Mouse (Mus musculus) midbrain, postnatal 0 days (tissue): ENCODE results near the gene Kif7. TPM values are rescaled to one million over a fixed set of nuclear protein-coding genes. Genes with fewer than 3 reads are reported as not detected.

ENCODE experiments used
- ATAC-seq: fragments of 200-750 bp; cut with Nextera tagmentation; 2 replicates; pipeline ENCODE4 v1.8.0; 2017; ENCODE audit warnings: moderate number of reproducible peaks, mild to moderate bottlenecking, moderate TSS enrichment, moderate library complexity; ENCODE audit not compliant: low FRiP score
- DNase-seq: peaks from one replicate; pipeline ENCODE4 v3.0.0-alpha.2; 2015; ENCODE audit warnings: low spot score
- H3K27ac ChIP-seq: fragments of 300-500 bp; sonication (generic); 2 replicates; pipeline ENCODE4 v1.5.1; 2014; ENCODE audit warnings: low read depth, mild to moderate bottlenecking, low read length, mixed read lengths
- H3K27me3 ChIP-seq: fragments of 300-500 bp; sonication (generic); 2 replicates; pipeline ENCODE4 v1.6.1; 2014; ENCODE audit warnings: low read length, control low read depth, mixed read lengths; ENCODE audit not compliant: insufficient read depth
- H3K36me3 ChIP-seq: fragments of 300-500 bp; sonication (generic); 2 replicates; pipeline ENCODE4 v1.6.1; 2014; ENCODE audit warnings: low read length, control low read depth, mixed read lengths; ENCODE audit not compliant: insufficient read depth
- H3K4me1 ChIP-seq: fragments of 300-500 bp; sonication (generic); 2 replicates; pipeline ENCODE4 v1.6.1; 2014; ENCODE audit warnings: mild to moderate bottlenecking, control low read depth, antibody characterized with exemption, low read length, mixed read lengths; ENCODE audit not compliant: insufficient read depth
- H3K4me2 ChIP-seq: fragments of 300-500 bp; sonication (generic); 2 replicates; pipeline ENCODE4 v1.6.1; 2014; ENCODE audit warnings: low read depth, mild to moderate bottlenecking, low read length, mixed read lengths; ENCODE audit not compliant: poor library complexity, severe bottlenecking
- H3K4me3 ChIP-seq: fragments of 300-500 bp; sonication (generic); 2 replicates; pipeline ENCODE4 v1.5.1; 2014; ENCODE audit warnings: low read depth, mild to moderate bottlenecking, low read length, moderate library complexity
- H3K9ac ChIP-seq: fragments of 300-500 bp; sonication (generic); replicated peaks from 2 replicates; pipeline ENCODE4 v1.6.1; 2014; ENCODE audit warnings: mild to moderate bottlenecking, low read length, moderate library complexity, mixed read lengths; ENCODE audit not compliant: poor library complexity, severe bottlenecking
- H3K9me3 ChIP-seq: fragments of 300-500 bp; sonication (generic); 2 replicates; pipeline ENCODE4 v1.6.1; 2016; ENCODE audit warnings: low read length, control low read depth
- CTCF ChIP-seq: IDR thresholded peaks from 2 replicates; pipeline ENCODE4 v1.5.1; 2016; ENCODE audit warnings: antibody characterized with exemption, mild to moderate bottlenecking
- WGBS: fragments of 180-500 bp; shearing (Covaris S2); extraction: QIAGEN DNeasy Blood & Tissue Kit; methylation state at CpG from one replicate; pipeline ENCODE4 v1.1.7; 2014; 5-methylcytosine and 5-hydroxymethylcytosine counted together
- polyA plus RNA-seq: library from polyadenylated mRNA; unstranded; fragments of >200 nt; fragmentation: Nextera tagmentation; extraction: Ambion mirVana; gene quantifications from 2 replicates; pipeline ENCODE4 v1.2.1, GENCODE M21; 2015
- total RNA-seq: library from RNA; depleted of rRNA; stranded (reverse); fragments of >200 nt; gene quantifications from 2 replicates; pipeline ENCODE4 v1.2.3, GENCODE M21; 2014

Kif7 gene
- total and polyA plus RNA-seq, 2 experiments from 2014 or later = 1.5 to 5.6 TPM

DNA sequence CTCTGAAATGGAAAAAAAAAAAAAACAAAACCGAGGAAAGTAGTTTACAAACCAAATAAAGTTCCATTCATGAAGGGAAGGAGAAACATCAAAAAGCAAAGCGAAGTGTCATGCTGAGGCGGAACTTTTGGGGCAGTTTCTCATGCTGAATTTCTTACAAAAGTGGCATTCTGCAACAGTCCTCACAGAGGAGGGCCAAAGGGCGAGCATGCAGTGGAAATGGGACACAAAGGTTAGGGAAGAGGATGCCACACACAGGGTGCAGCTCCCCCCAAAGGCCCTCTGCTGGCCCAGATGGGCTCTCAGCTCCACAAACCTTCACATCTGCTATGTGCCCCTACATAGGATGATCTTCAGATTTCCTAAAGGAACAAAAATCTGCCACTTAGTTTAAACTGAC lies 24.8 kb upstream of the Kif7 start:
- Histone ChIP-seq H3K27ac (no peak overlapping the region), H3K9ac (no peak overlapping the region), H3K4me3 (no peak overlapping the region), H3K4me1 (peaks cover 7% of the 10 kb centered on the region; the same call in 1 of the 2 replicates), H3K36me3 (no peaks in the 10 kb centered on the region), H3K4me2 (no peak overlapping the region), H3K9me3 (no peaks in the 10 kb centered on the region), H3K27me3 (no peaks in the 10 kb centered on the region)
- no peak for TF ChIP-seq CTCF
- no peak for ATAC-seq
- 82% methylated on average over 4 of the region's 4 CpGs for WGBS
- DNase-seq = no peak

GRCm38 (mm10) chr7:79738913-79739312 lies 23.4 kb upstream of the Kif7 start:
- TF ChIP-seq CTCF = no peak
- no peaks in the 10 kb centered on the region for H3K36me3 ChIP-seq
- no peak for ATAC-seq
- no peak overlapping the region for H3K4me3 ChIP-seq
- H3K4me2 ChIP-seq = no peak overlapping the region
- no peak overlapping the region for H3K27ac ChIP-seq
- H3K27me3 ChIP-seq = no peaks in the 10 kb centered on the region
- DNase-seq = no peak
- H3K4me1 ChIP-seq = peaks cover 7% of the 10 kb centered on the region; the same call in 1 of the 2 replicates
- H3K9me3 ChIP-seq = no peaks in the 10 kb centered on the region
- H3K9ac ChIP-seq = no peak overlapping the region
- 93% methylated on average over 2 of the region's 2 CpGs for WGBS

DNA sequence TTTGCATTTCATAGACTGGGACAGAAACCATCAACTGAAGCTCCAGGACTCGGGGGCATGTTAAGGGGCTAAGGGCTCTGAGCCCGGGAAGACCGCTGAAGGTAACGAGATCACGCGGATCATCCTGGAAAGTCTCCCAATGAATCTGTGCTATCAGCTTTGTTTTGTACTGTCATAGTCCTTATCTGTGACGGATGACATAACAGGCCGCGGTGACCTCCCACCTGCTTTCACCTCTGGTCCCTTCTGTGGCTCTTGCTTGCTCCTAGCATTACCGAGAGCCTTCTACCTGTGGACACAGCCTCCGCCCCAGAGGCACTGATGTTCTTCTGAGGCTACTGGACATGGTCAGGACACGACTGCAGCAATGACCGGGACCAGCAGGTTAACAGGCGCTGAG lies 21.0 kb upstream of the Kif7 start:
- no peak for ATAC-seq
- H3K4me1 ChIP-seq = no peaks in the 10 kb centered on the region
- H3K36me3 ChIP-seq = no peaks in the 10 kb centered on the region
- TF ChIP-seq CTCF = no peak
- no peak overlapping the region for H3K9ac ChIP-seq
- no peak overlapping the region for H3K4me3 ChIP-seq
- WGBS = 90% methylated on average over 14 of the region's 14 CpGs
- H3K27ac ChIP-seq = no peak overlapping the region
- no peaks in the 10 kb centered on the region for H3K9me3 ChIP-seq
- H3K4me2 ChIP-seq = no peak overlapping the region
- no peaks in the 10 kb centered on the region for H3K27me3 ChIP-seq
- no peak for DNase-seq

DNA sequence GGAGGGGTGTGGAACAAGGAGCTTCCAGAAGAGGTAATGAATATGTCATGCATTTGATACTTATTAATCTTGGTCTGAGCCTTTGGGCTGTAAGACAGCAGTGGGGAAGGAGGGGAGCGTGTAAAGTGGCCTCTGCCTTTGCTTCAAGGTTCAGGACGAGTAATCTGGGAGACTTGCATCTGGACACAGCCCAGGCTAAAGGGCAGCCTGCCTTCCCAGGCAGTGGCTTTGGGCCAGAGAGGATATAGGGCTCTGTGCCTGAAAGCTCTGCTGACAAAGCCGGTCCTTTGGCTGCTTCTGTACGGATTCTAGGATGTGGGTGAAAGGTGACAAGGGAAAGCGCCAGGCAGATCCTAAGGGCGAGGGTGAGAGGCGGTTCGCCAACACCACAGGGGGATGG lies 19.0 kb upstream of the Kif7 start:
- ATAC-seq (no peak), DNase-seq (no peak)
- no peaks in the 10 kb centered on the region for H3K4me1 ChIP-seq
- 81% methylated on average over 8 of the region's 8 CpGs for WGBS
- H3K27ac ChIP-seq = no peak overlapping the region
- no peaks in the 10 kb centered on the region for H3K36me3 ChIP-seq
- no peak overlapping the region for H3K9ac ChIP-seq
- H3K27me3 ChIP-seq = no peaks in the 10 kb centered on the region
- H3K4me2 ChIP-seq = no peak overlapping the region
- no peak overlapping the region for H3K4me3 ChIP-seq
- no peak for TF ChIP-seq CTCF
- H3K9me3 ChIP-seq = no peaks in the 10 kb centered on the region

DNA sequence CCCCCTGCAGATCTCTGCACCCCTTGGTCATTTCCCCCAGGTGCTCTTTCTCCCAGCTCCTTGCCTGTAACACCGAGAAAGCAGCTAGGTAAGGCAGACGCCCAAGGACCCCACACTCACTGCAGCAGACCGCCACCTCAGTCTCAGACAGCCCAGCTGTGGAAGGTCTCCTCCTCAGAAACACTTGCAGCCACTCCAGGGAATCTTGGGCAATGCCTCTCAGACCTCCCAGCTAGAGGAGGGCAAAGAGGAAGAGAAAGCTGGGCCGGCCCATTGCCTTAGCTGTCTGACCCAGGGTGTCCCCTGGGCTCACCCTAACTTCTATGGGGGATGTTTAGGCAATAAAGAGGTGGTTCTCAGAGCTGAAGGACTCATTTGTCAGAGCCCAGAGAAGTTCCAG lies 17.1 kb upstream of the Kif7 start, which contains the start of gene Plin1:
Gene Plin1, minus strand, starts transcription at position 282 of the 400 bp plus-strand sequence.
- no peak for ATAC-seq
- DNase-seq = no peak
- TF ChIP-seq CTCF = no peak
- no peaks in the 10 kb centered on the region for H3K36me3 ChIP-seq
- no peak within 1 kb of the TSS for H3K4me3 ChIP-seq
- no peak within 1 kb of the TSS for H3K27ac ChIP-seq
- no peak within 1 kb of the TSS for H3K9ac ChIP-seq
- 61% methylated on average over 4 of the region's 4 CpGs for WGBS
- no peak within 1 kb of the TSS for H3K4me2 ChIP-seq
- no peaks in the 10 kb centered on the region for H3K27me3 ChIP-seq
- no peaks in the 10 kb centered on the region for H3K4me1 ChIP-seq
- no peaks in the 10 kb centered on the region for H3K9me3 ChIP-seq

GRCm38 (mm10) chr7:79731438-79731837 lies 15.9 kb upstream of the Kif7 start:
- WGBS = 74% methylated on average over 13 of the region's 13 CpGs
- Histone ChIP-seq H3K27me3 (no peaks in the 10 kb centered on the region), H3K4me1 (no peaks in the 10 kb centered on the region), H3K4me3 (no peak overlapping the region), H3K27ac (no peak overlapping the region), H3K4me2 (no peak overlapping the region), H3K9me3 (no peaks in the 10 kb centered on the region), H3K9ac (no peak overlapping the region), H3K36me3 (no peaks in the 10 kb centered on the region)
- TF ChIP-seq CTCF = no peak
- ATAC-seq (no peak), DNase-seq (no peak)
